Mouse (Mus musculus) stomach, postnatal 0 days (tissue): ENCODE measurements around the gene Lta. TPM values are rescaled to one million over a fixed set of nuclear protein-coding genes. Genes with fewer than 3 reads are reported as not detected.
A peak's percentile ranks its signal among the peaks of the same experiment; 100 is the strongest.
"Not testable (repeated sequence)": the region's sequence is repeated elsewhere in the genome, so short reads cannot be mapped to it uniquely, and the experiment has no call there.

Experiments used
- ATAC-seq: fragments of 200-750 bp; cut with Nextera tagmentation; 2 replicates; pipeline ENCODE4 v1.8.0; 2017; ENCODE audit not compliant: low FRiP score, low TSS enrichment
- DNase-seq: peaks from one replicate; pipeline ENCODE4 v3.0.0-alpha.2; 2016; ENCODE audit warnings: low spot score
- H3K27ac ChIP-seq: fragments of 300-500 bp; sonication (generic); replicated peaks from 2 replicates; pipeline ENCODE4 v1.5.1; 2014; ENCODE audit warnings: mild to moderate bottlenecking, control low read depth
- H3K27me3 ChIP-seq: fragments of 300-500 bp; sonication (generic); 2 replicates; pipeline ENCODE4 v1.6.1; 2014; ENCODE audit warnings: low read length; ENCODE audit not compliant: control insufficient read depth, insufficient read depth
- H3K36me3 ChIP-seq: fragments of 300-500 bp; sonication (generic); 2 replicates; pipeline ENCODE4 v1.6.1; 2014; ENCODE audit warnings: low read length, mixed read lengths; ENCODE audit not compliant: control insufficient read depth, insufficient read depth
- H3K4me1 ChIP-seq: fragments of 300-500 bp; sonication (generic); replicated peaks from 2 replicates; pipeline ENCODE4 v1.6.1; 2014; ENCODE audit warnings: antibody characterized with exemption; ENCODE audit not compliant: control insufficient read depth, insufficient read depth
- H3K4me2 ChIP-seq: fragments of 300-500 bp; sonication (generic); replicated peaks from 2 replicates; pipeline ENCODE4 v1.6.1; 2014; ENCODE audit warnings: low read depth, mild to moderate bottlenecking, control low read depth, moderate library complexity
- H3K4me3 ChIP-seq: fragments of 300-500 bp; sonication (generic); 2 replicates; pipeline ENCODE4 v1.5.1; 2014; ENCODE audit warnings: low read depth, low read length, control low read depth
- H3K9ac ChIP-seq: fragments of 300-500 bp; sonication (generic); 2 replicates; pipeline ENCODE4 v1.6.1; 2014; ENCODE audit warnings: mild to moderate bottlenecking, low read length, control low read depth, mixed read lengths
- H3K9me3 ChIP-seq: fragments of 300-500 bp; sonication (generic); 2 replicates; pipeline ENCODE4 v1.6.1; 2016; ENCODE audit warnings: low read length; ENCODE audit not compliant: control insufficient read depth
- CTCF ChIP-seq: IDR thresholded peaks from 2 replicates; pipeline ENCODE4 v1.5.1; 2016; ENCODE audit warnings: antibody characterized with exemption, low read depth, mild to moderate bottlenecking, moderate library complexity
- EP300 ChIP-seq: optimal IDR thresholded peaks from 2 replicates; pipeline ENCODE3; 2016; ENCODE audit warnings: antibody characterized with exemption
- WGBS: fragments of 180-500 bp; shearing (Covaris S2); extraction: QIAGEN DNeasy Blood & Tissue Kit; methylation state at CpG from one replicate; pipeline ENCODE4 v1.1.7; 2014; 5-methylcytosine and 5-hydroxymethylcytosine counted together
- polyA plus RNA-seq: library from polyadenylated mRNA; unstranded; fragments of >200 nt; fragmentation: Nextera tagmentation; extraction: Ambion mirVana; gene quantifications from 2 replicates; pipeline ENCODE4 v1.2.1, GENCODE M21; 2015

Lta gene
- polyA plus RNA-seq, 1 experiment from 2014 or later = 0.11 TPM

DNA sequence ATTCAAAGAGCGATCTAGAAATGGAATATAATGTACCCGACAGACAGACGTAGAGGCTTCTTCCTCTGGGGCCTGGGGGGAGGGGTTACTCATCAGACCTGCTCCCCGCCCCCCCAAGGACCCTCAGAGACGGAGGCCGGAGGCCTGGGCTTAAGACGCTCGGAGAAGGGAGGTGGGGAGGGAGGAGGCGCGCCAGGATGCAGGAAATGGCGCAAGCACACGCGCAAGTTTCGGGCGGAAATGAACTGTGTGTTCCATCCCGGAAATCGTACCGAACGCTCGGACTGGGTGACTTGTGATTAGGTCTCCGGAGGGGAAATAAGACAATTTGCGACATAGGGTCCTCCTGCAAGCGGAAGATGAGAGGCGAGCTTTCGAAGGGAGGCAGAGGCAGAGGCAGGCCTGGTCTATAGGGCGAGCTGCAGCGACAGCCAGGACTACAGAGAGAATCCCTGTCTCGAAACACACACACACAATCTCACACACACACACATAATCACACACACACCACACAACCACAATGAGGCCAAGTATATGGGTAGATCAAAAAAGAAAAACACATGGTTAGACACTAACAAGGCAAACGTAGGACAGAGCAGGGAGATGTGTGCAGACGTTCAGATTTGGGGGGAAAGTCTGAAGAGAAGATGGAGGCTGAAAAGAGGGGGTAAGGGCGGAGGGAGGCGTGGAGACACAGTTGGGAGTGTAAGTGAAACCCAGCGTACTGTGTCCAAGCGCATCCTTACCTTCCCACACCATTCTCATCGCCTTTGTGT is 30.7 kb upstream of the Lta start, which contains the start of gene Nfkbil1:
TSS of gene Nfkbil1 (minus strand) at position 179 of the 776 bp plus-strand sequence.
- Histone ChIP-seq H3K9me3 (no peaks in the 10 kb centered on the region), H3K4me3 (peak within 1 kb of the TSS; percentile 56), H3K27ac (peak within 1 kb of the TSS; percentile 97), H3K36me3 (no peaks in the 10 kb centered on the region; the same call in 1 of the 2 replicates), H3K4me1 (peaks cover 3% of the 10 kb centered on the region), H3K9ac (peak within 1 kb of the TSS; percentile 86), H3K27me3 (no peaks in the 10 kb centered on the region), H3K4me2 (peak within 1 kb of the TSS; percentile 91)
- under 1% methylated on average over 35 of the region's 35 CpGs for WGBS
- TF ChIP-seq EP300 (peak; percentile 63), CTCF (no peak)
- ATAC-seq = peak; percentile 80
- peak; percentile 91 for DNase-seq

DNA sequence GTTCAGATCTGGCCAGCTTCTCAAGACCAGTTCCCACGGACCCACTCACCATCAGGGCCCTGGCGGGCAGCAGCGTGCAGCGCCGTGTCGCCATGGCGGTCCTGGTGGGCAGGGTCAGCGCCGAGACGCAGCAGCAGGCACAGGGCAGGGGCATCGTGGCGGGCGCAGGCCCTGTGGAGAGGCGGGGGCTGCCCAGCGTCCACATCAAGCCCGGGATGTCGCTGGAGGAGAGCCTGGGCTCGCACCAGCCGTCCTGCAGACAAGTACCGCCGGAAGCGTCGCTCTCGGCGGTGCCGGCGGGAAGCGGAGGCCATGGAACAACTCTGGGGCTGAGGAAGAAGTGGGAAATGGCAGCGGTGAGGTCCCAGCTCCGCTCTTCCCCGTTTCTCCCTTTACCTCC is 29.8 kb upstream of the Lta start:
- TF ChIP-seq EP300 (no peak), CTCF (peak; percentile 30; the same call in 1 of the 2 replicates)
- Histone ChIP-seq H3K36me3 (no peaks in the 10 kb centered on the region; the same call in 1 of the 2 replicates), H3K4me2 (peak overlapping the region; percentile 91), H3K4me3 (peak overlapping the region; percentile 56), H3K4me1 (peaks cover 2% of the 10 kb centered on the region), H3K9ac (peak overlapping the region; percentile 86), H3K27ac (peak overlapping the region; percentile 97), H3K9me3 (no peaks in the 10 kb centered on the region), H3K27me3 (no peaks in the 10 kb centered on the region)
- WGBS = 4% methylated on average over 31 of the region's 31 CpGs
- DNase-seq = peak; percentile 66
- ATAC-seq = 0 out of 2 replicates have a peak, but pooled peaks have one; percentile 5

DNA sequence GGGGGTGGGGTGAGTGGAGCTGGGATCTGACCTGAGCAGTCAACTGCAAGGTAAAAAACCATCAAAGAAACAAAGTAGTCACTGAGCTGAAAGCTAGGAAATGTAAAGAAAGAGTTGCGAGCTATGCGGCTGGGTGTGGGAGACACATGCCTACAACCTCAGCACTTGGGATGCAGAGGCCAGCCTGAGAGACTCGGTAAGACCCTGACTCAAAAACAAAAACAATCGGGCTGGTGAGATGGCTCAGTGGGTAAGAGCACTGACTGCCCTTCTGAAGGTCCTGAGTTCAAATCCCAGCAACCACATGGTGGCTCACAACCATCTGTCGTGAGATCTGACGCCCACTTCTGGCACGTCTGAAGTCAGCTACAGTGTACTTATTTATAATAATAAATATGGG is 28.9 kb upstream of the Lta start:
- peak overlapping the region; percentile 85 for H3K27ac ChIP-seq

DNA sequence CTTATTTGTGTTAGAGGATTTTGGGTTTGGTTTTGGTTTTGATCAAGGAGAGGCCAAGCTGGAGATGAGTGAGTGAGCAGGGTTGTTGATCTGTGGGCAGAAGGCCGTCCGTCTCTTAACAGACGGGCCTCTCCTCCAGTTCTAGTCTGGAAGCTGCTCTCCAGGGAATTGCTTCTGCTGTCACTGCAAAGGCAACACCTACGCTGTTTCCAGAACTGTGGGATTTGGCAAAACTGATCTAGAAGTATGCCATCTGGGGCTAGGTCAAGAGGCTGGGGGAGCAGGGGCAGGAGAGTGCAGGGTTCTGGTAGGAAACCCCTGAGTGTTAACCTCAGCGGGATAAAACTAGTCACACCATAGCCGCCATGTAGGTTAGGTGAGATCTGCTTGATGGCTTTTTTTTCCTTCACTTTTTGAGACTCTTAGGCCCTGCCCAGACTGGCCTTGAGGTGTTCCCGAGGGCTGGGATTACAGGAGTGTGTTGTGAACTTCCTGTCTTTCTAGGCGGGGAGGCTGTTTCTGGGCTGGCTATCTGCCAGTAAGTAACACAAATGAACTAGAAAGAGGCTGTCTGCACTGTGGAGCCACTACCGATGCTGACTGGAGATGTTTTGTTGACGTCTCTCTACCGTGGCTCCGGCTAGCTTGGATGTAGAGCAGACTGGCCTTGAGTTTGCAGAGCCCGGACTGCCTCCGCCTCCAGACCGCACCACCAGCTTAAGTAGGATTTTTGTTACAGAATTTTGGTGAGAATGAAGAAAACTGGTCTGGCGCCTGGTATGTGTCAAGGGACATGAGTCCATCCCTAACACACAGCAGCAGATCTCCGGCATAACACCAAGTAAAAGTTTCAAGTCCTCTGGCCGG is 28.2 kb upstream of the Lta start, which contains the start of gene Atp6v1g2:
TSS of gene Atp6v1g2 (plus strand) at position 547 of the 867 bp plus-strand sequence.
- Histone ChIP-seq H3K36me3 (peaks cover 4% of the 10 kb centered on the region), H3K4me2 (peak within 1 kb of the TSS; percentile 91), H3K4me1 (peaks cover 2% of the 10 kb centered on the region), H3K27ac (peak within 1 kb of the TSS; percentile 97), H3K27me3 (no peaks in the 10 kb centered on the region), H3K9ac (peak within 1 kb of the TSS; percentile 86; the same call in 1 of the 2 replicates), H3K4me3 (peak within 1 kb of the TSS; percentile 56), H3K9me3 (no peaks in the 10 kb centered on the region)
- TF ChIP-seq EP300 (no peak), CTCF (no peak)
- WGBS = 35% methylated on average over 18 of the region's 18 CpGs
- DNase-seq (peak; percentile 60), ATAC-seq (peak; percentile 17)

More for the DNA sequence above, 28.9 kb upstream of the Lta start:
- not testable (repeated sequence) for H3K36me3 ChIP-seq, ATAC-seq, H3K4me3 ChIP-seq, H3K4me1 ChIP-seq, DNase-seq, H3K27me3 ChIP-seq, H3K9ac ChIP-seq, H3K9me3 ChIP-seq
- WGBS = 67% methylated on average over 7 of the region's 7 CpGs
- peak overlapping the region; percentile 91 for H3K4me2 ChIP-seq

DNA sequence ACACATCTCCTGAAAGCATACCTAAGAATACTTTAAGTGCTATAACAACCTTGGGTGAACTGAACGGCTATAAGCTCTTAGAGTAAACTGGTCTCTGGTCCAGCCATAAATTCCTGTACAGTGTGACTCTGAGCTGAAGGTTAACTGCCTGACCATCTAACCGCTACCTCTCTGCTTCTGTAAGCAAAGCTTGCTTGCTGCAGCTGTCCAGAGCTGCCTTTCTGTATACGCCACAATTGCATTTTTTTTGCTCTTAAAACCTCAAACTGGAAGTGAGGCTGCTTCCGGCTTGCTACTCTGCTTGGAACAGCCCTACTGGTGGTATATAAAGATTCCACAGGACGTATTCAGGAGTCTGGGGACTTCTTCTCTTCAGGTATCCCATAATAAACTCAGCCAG is 27.5 kb upstream of the Lta start:
- H3K9ac ChIP-seq = no peak overlapping the region
- H3K4me1 ChIP-seq = peaks cover 2% of the 10 kb centered on the region
- WGBS = 65% methylated on average over 5 of the region's 5 CpGs
- DNase-seq (no peak), ATAC-seq (no peak)
- H3K4me3 ChIP-seq = no peak overlapping the region
- H3K9me3 ChIP-seq = no peaks in the 10 kb centered on the region
- H3K4me2 ChIP-seq = no peak overlapping the region
- peak overlapping the region; percentile 85 for H3K27ac ChIP-seq
- H3K36me3 ChIP-seq = peaks cover 4% of the 10 kb centered on the region
- TF ChIP-seq CTCF (no peak), EP300 (no peak)
- no peaks in the 10 kb centered on the region for H3K27me3 ChIP-seq
